Mouse (Mus musculus) embryonic facial prominence, embryonic 13.5 days (tissue): ENCODE data around the gene Ifi205. TPM values are rescaled to one million over a fixed set of nuclear protein-coding genes. Genes with fewer than 3 reads are reported as not detected.
"Not testable (repeated sequence)": the region's sequence is repeated elsewhere in the genome, so short reads cannot be mapped to it uniquely, and the experiment has no call there.

Experiments
- ATAC-seq: fragments of 200-750 bp; cut with Nextera tagmentation; 2 replicates; pipeline ENCODE4 v1.8.0; 2017; ENCODE audit warnings: low read depth; ENCODE audit not compliant: insufficient number of reproducible peaks, insufficient read depth, low FRiP score, low TSS enrichment
- H3K27ac ChIP-seq: fragments of 300-500 bp; sonication (generic); 2 replicates; pipeline ENCODE4 v1.5.1; 2015; ENCODE audit warnings: moderate library complexity, mild to moderate bottlenecking, inconsistent platforms
- H3K27me3 ChIP-seq: fragments of 300-500 bp; sonication (generic); 2 replicates; pipeline ENCODE4 v1.6.1; 2015; ENCODE audit warnings: mild to moderate bottlenecking, inconsistent platforms
- H3K36me3 ChIP-seq: fragments of 300-500 bp; sonication (generic); 2 replicates; pipeline ENCODE4 v1.6.1; 2015; ENCODE audit warnings: mild to moderate bottlenecking, inconsistent platforms
- H3K4me1 ChIP-seq: fragments of 300-500 bp; sonication (generic); 2 replicates; pipeline ENCODE4 v1.6.1; 2015; ENCODE audit warnings: inconsistent platforms
- H3K4me2 ChIP-seq: fragments of 300-500 bp; sonication (generic); 2 replicates; pipeline ENCODE4 v1.6.1; 2015; ENCODE audit warnings: moderate library complexity, mild to moderate bottlenecking, inconsistent platforms
- H3K4me3 ChIP-seq: fragments of 300-500 bp; sonication (generic); 2 replicates; pipeline ENCODE4 v1.5.1; 2015; ENCODE audit warnings: mild to moderate bottlenecking, inconsistent platforms
- H3K9ac ChIP-seq: fragments of 300-500 bp; sonication (generic); 2 replicates; pipeline ENCODE4 v1.6.1; 2015; ENCODE audit warnings: mild to moderate bottlenecking, inconsistent platforms
- H3K9me3 ChIP-seq: fragments of 300-500 bp; sonication (generic); 2 replicates; pipeline ENCODE4 v1.6.1; 2016; ENCODE audit warnings: inconsistent platforms
- WGBS: fragments of 180-500 bp; shearing (Covaris S2); methylation state at CpG from one replicate; pipeline ENCODE4 v1.1.7; 2015; ENCODE audit warnings: mixed read lengths; 5-methylcytosine and 5-hydroxymethylcytosine counted together
- polyA plus RNA-seq: library from polyadenylated mRNA; unstranded; fragments of >200 nt; fragmentation: Nextera tagmentation; extraction: Ambion mirVana; gene quantifications from 2 replicates; pipeline ENCODE4 v1.2.1, GENCODE M21; 2015

The Ifi205 gene
- polyA plus RNA-seq, 1 experiment from 2014 or later, result not detected

DNA sequence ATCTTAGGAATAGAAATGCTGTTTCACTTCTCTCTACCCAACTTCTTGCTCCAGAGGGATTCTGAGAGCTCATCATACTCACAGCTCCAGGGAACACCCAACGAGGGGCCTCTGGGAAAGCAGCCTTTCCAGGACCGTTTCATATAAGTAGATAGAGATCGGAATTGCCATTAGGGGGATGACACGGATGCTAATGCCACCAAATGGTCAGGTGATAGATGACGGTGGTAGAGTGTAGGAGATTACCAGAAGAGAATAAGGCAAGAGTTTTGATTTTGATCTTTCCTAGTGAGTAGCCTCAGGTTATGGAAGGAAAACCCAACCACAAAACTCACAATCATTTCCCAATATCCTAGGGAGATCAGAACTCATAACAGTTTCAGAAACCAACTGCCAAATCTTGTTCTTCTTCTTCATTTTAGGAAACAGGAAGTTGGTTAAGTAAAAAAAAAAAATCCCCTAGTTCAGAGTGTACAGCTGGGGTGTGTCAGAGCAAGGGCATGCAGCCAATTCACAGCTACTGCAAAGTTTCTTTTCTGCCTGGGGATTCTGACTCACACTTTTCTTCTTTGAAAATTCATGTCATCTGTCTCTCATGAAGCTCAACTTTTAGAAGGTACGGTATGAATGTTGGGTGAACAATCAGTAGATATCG lies 9.0 kb upstream of the Ifi205 start, which contains the start of gene Olfr433:
TSS of gene Olfr433 (plus strand) at position 183 of the 655 bp plus-strand sequence.
- H3K9ac ChIP-seq, result no peak within 1 kb of the TSS
- no peaks in the 10 kb centered on the region for H3K36me3 ChIP-seq
- H3K4me1 ChIP-seq, result no peaks in the 10 kb centered on the region
- 83% methylated on average over 7 of the region's 7 CpGs for WGBS
- H3K27ac ChIP-seq, result no peak within 1 kb of the TSS
- no peaks in the 10 kb centered on the region for H3K27me3 ChIP-seq
- H3K4me2 ChIP-seq, result no peak within 1 kb of the TSS
- no peak within 1 kb of the TSS for H3K4me3 ChIP-seq
- no peak for ATAC-seq
- H3K9me3 ChIP-seq, result no peaks in the 10 kb centered on the region

DNA sequence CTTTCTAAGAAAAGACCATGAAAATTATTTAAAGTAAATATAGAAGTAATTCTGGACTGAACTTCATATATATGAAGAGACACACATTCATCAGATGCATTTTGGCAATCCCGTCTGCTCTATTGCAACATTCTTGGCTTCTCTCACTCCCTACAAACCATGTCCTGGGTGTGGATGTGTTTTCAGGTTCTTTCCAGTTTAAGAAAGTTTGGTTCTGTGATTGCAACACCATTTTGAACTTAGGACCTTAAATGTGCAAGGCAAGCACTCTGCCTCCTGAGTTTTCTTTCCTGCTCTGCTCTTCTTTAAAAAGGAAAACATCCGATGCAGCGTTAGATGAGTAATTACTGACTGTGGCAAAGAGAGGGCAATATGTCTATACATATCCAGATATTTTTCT lies 6.9 kb upstream of the Ifi205 start:
- no peak overlapping the region for H3K4me3 ChIP-seq
- no peaks in the 10 kb centered on the region for H3K4me1 ChIP-seq
- H3K36me3 ChIP-seq, result no peaks in the 10 kb centered on the region
- no peak overlapping the region for H3K4me2 ChIP-seq
- no peaks in the 10 kb centered on the region for H3K27me3 ChIP-seq
- no peak overlapping the region for H3K27ac ChIP-seq
- no peak for ATAC-seq
- H3K9ac ChIP-seq, result no peak overlapping the region
- no peaks in the 10 kb centered on the region for H3K9me3 ChIP-seq
- 91% methylated on average over 3 of the region's 3 CpGs for WGBS

DNA sequence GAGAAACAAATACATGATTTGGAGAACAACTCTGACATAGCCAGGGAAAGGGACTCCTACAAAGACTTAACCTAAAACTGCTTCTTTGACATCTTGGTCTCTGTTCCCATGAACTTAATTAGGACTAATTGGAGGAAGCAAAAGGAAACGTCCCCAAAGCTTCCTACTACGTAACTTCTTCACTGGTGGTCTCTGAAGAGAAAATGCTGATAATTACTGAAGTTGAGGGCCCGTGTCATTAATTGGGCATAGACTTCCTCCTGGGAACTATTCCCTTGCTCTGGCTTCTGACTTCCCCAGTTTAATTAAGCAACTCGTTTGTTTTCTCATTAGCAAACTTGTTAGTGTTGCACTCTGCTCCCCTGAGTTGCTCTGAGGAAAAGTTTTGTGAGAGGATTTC lies 4.2 kb upstream of the Ifi205 start:
- H3K36me3 ChIP-seq, result no peaks in the 10 kb centered on the region
- H3K4me2 ChIP-seq, result no peak overlapping the region
- no peak overlapping the region for H3K27ac ChIP-seq
- ATAC-seq, result no peak
- no peaks in the 10 kb centered on the region for H3K9me3 ChIP-seq
- 48% methylated on average over 4 of the region's 4 CpGs for WGBS
- no peak overlapping the region for H3K4me3 ChIP-seq
- H3K9ac ChIP-seq, result no peak overlapping the region
- no peaks in the 10 kb centered on the region for H3K4me1 ChIP-seq
- H3K27me3 ChIP-seq, result no peaks in the 10 kb centered on the region

DNA sequence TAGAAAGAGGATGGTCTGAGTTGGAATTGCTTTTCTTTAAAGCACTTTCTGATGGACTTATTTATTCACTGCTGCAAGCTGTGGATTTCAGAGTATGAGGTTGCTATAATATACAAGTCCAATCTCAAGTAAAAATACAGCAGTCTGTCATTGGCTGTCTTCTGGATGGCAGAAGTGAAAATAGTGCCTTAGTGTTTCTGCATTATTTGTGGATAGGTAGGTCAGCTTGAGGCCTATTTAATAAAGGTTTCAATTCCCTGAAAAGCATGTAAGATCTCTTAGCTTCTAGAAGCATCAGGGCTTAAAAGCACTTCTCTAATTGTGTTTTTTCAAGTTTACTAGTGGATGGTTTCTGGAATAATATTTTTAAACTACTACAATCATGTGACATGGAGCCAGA lies 24.6 kb downstream of the Ifi205 start:
- not testable (repeated sequence) for H3K4me3 ChIP-seq, H3K4me1 ChIP-seq, H3K27me3 ChIP-seq, H3K36me3 ChIP-seq, H3K9ac ChIP-seq, H3K4me2 ChIP-seq, H3K9me3 ChIP-seq, ATAC-seq, H3K27ac ChIP-seq

DNA sequence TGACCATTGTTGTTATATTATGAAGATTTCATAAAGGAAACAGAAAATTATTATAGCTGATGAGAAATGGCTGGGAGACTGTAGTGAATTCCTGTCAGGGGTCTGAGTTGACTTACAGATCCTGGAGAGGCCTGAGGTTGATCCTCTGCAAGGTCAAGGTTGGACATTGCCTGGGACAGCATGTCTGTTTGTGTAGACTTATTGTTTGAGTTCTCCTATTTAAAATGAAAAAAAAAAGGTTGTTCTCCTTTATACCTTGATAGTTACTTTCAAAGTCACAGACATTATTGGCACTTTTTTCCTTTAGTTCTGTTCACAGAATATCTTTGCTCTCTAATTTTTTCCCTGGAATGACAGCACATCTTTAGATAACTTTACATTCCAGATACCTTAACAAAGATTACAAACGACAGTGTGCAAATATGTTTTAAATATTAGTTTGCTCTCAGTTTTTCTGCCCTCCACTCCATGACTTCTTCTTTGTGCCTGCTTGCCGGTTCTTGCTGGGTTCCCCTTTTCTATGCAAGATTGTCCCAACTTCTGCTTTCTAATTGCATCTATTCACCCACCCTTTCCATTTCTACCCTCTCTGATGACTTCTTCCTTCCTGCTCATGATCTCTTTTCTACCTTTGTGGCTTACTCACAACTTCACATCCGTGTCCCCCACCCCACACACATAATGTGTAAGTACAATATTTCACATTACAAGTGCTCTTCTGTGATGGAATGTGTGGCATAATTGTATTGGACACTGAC lies 27.1 kb downstream of the Ifi205 start:
- not testable (repeated sequence) for H3K4me1 ChIP-seq, H3K4me3 ChIP-seq, ATAC-seq, H3K27me3 ChIP-seq, H3K27ac ChIP-seq, H3K9me3 ChIP-seq, H3K4me2 ChIP-seq, H3K36me3 ChIP-seq, H3K9ac ChIP-seq
- 75% methylated on average over 2 of the region's 3 CpGs for WGBS

DNA sequence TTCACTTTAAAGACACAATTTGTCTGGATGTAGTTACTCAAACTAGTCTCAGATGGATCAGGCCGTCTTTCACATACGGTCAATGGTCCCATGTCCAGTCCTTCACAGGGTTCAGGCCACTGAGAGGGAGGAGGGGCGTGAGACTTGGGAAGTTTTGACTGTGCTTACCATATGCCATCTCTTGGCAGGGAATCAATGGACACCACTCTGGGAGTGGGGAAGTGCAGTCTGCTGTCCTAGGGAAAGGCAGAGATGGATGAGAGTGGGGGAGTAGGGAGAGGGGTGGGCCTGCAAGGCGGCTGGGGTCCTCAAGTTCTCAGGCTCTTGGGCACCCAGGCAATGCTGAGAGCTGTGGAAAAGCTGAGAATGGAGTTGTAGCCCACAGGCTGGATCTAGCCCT lies 36.6 kb downstream of the Ifi205 start:
- Histone ChIP-seq H3K4me2 (no peak overlapping the region), H3K9me3 (no peaks in the 10 kb centered on the region), H3K27me3 (no peaks in the 10 kb centered on the region), H3K9ac (no peak overlapping the region), H3K4me1 (no peaks in the 10 kb centered on the region), H3K4me3 (no peak overlapping the region), H3K36me3 (no peaks in the 10 kb centered on the region), H3K27ac (no peak overlapping the region)
- no peak for ATAC-seq
- 83% methylated on average over 4 of the region's 4 CpGs for WGBS

DNA sequence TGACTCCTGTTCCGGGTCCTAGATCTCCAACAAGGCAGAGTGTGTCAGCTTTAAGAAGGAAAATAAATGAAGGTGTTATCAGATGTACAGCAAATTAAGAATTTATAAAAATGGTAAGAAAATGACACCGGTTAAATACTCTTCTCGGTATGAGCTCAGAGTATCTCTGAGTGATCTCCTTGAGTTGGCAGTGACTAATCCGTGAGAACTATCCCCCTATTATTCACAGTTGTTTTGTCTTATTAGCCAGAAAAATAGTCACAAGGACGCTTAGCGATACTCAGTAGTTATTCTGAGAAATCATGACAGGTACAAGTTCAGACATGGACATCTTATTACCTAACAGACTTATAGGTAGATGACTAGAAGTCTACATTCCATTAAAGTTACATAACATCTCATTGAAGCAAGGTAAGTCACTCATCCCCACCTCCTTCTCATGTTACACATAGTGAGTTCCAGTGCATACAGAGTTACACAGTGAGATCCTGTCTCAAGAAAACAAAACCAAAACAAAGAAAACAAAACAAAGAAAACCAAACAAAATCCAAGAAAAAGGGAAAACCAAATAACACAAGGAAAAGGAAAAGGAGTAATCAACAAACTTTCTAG lies 48.8 kb downstream of the Ifi205 start, which contains the start of gene Ifi202b:
TSS of gene Ifi202b (minus strand) at position 51 of the 612 bp plus-strand sequence.
- not testable (repeated sequence) for ATAC-seq, H3K4me3 ChIP-seq, H3K9me3 ChIP-seq, H3K36me3 ChIP-seq, H3K27ac ChIP-seq, H3K27me3 ChIP-seq, H3K9ac ChIP-seq, H3K4me1 ChIP-seq, H3K4me2 ChIP-seq
- 74% methylated on average over 6 of the region's 6 CpGs for WGBS

DNA sequence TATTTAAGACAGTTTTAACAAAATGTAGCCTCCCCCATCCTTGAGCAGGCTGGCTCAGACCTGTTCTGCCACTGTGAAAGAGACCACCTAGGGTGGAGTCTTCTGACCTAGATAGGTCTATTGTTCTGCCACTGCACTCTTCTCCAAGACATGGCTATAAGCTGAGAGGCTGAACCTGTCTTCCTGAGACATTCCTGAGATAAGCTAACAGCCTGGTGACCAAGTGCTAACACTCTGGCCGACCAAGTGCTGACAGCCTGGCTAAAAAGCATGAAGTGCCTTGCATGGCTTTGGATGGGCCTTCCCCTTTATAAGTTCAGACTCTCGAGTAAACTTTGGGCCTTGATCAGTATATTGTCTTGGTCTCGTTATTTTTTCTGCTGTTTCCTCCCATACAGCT lies 50.6 kb downstream of the Ifi205 start:
- not testable (repeated sequence) for H3K9me3 ChIP-seq, H3K4me3 ChIP-seq, H3K36me3 ChIP-seq, H3K4me1 ChIP-seq, H3K27ac ChIP-seq, H3K27me3 ChIP-seq, H3K9ac ChIP-seq, H3K4me2 ChIP-seq, ATAC-seq
- 59% methylated on average over 3 of the region's 3 CpGs for WGBS

DNA sequence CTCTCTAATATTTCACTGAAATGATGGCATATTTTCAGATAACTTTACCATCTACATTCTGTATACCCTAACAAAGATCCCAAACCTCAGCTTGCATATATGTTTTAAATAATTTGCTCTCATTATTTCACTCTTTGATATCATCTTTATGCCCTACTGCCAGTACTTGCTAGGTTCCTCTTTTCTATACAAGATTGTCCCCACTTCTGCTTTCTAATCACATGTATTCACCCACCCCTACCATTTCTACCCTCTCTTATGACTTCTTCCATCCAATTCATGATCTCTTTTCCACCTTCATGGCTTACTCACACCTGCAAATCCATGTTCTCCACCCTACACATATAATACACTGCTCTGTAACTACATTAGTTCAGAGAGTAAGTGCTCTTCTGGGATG lies 54.0 kb downstream of the Ifi205 start:
- Histone ChIP-seq H3K27ac (no peak overlapping the region), H3K9me3 (no peaks in the 10 kb centered on the region), H3K9ac (no peak overlapping the region), H3K4me1 (no peaks in the 10 kb centered on the region), H3K4me3 (no peak overlapping the region), H3K4me2 (no peak overlapping the region), H3K36me3 (no peaks in the 10 kb centered on the region), H3K27me3 (no peaks in the 10 kb centered on the region)
- ATAC-seq, result no peak

DNA sequence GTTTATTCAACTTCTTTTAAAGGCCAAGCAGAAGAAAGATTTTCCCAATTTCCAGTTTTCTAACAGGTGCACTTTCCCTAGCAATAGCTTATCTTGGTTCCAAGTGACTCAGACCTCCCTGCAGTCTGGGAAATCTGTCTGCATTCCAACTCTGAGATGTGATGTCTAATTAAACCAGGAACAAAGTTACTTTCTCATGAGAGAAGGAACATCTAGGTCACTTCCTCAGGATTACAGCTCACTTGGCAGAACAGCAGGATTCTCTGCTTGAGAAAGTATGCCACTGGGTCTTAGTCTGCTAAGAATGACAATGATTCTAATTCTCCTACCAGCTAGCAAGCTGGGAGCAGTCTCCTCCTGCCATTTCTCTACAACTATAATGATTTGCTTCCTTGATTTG lies 58.5 kb downstream of the Ifi205 start:
- H3K9ac ChIP-seq, result no peak overlapping the region
- H3K9me3 ChIP-seq, result no peaks in the 10 kb centered on the region
- no peaks in the 10 kb centered on the region for H3K4me1 ChIP-seq
- no peak overlapping the region for H3K27ac ChIP-seq
- H3K4me2 ChIP-seq, result no peak overlapping the region
- no peaks in the 10 kb centered on the region for H3K36me3 ChIP-seq
- no peak for ATAC-seq
- H3K4me3 ChIP-seq, result no peak overlapping the region
- H3K27me3 ChIP-seq, result no peaks in the 10 kb centered on the region
